Mouse (Mus musculus): ENCODE measurements around the gene Pzp.

DNA sequence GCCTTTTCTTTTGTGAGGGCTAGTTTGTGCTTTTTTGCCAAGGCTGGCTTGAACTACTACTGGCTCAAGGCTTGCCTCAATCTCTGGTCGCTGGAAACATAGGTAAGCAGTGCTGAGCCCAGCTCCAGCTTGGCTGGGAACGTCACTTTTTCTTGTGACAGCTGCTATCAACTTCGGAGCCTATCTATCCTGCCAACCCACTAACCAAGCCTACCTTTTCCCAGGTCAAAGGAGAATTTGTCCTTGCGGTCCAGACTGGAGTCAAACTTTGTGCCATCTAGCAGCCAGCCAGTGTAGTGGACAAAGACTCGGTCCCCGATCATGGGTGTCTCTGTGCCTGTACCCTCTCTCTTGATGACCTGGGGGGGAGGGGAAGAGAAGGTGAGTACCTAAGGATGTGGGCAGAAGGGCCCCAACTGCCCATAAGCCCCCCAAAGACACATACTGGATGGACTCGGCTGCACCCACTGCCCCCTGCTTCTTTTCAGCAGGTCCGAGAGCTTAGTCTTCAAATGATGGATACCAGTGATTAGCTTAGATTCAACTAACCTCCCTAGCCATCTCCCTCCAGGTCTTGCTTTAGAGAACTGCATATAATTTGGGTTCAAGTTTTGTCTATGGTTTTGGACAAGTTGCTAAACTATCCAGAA lies 90.0 kb downstream of the Pzp start:
- TF ChIP-seq CTCF (IDR thresholded peaks at IDR 0.05; ENCODE audit: low read depth, low read length), result no peak
- no peak for TF ChIP-seq EP300 (IDR thresholded peaks at IDR 0.05; ENCODE audit: insufficient read depth, low read depth, low read length)

All from ES-Bruce4 (cell line).